Mouse (Mus musculus): ENCODE data around the gene Atg7.
"Not testable (repeated sequence)": the region's sequence is repeated elsewhere in the genome, so short reads cannot be mapped to it uniquely, and the experiment has no call there.

Atg7 gene

GRCm38 (mm10) chr6:114878841-114879520 is 236.1 kb downstream of the Atg7 start:
- no peak for DNase-seq (ENCODE audit: low spot score in 2 of 2)

GRCm38 (mm10) chr6:114880798-114881197 is 237.9 kb downstream of the Atg7 start:
- DNase-seq (ENCODE audit: low spot score in 2 of 2): no peak

- DNase-seq (ENCODE audit: low spot score in 2 of 2): no peak
Measured at GRCm38 (mm10) chr6:114882212-114882611, 239.3 kb downstream of the Atg7 start.

GRCm38 (mm10) chr6:114882675-114883074 is 239.8 kb downstream of the Atg7 start:
- DNase-seq (ENCODE audit: low spot score in 2 of 2): no peak

- peak in 1 of 2 experiments; percentile 60 for DNase-seq (ENCODE audit: low spot score in 2 of 2)
Measured at GRCm38 (mm10) chr6:114883261-114883740, 240.4 kb downstream of the Atg7 start.

- DNase-seq (ENCODE audit: low spot score in 2 of 2): no peak
Measured at GRCm38 (mm10) chr6:114885129-114885528, 242.2 kb downstream of the Atg7 start.

GRCm38 (mm10) chr6:114886012-114886411 is 243.1 kb downstream of the Atg7 start:
- DNase-seq (ENCODE audit: low spot score in 2 of 2): no peak

- no peak for DNase-seq (ENCODE audit: low spot score in 2 of 2)
Measured at GRCm38 (mm10) chr6:114886504-114887361, 243.8 kb downstream of the Atg7 start.

GRCm38 (mm10) chr6:114888922-114889321 is 246.0 kb downstream of the Atg7 start:
- peak in 1 of 2 experiments; percentile 72 for DNase-seq (ENCODE audit: low spot score in 2 of 2)

GRCm38 (mm10) chr6:114889971-114890370 is 247.1 kb downstream of the Atg7 start:
- DNase-seq (ENCODE audit: low spot score in 2 of 2): not testable (repeated sequence)

GRCm38 (mm10) chr6:114890411-114891115 is 247.7 kb downstream of the Atg7 start:
- peak in 1 of 2 experiments; percentile 88 for DNase-seq (ENCODE audit: low spot score in 2 of 2)

GRCm38 (mm10) chr6:114891272-114891671 is 248.4 kb downstream of the Atg7 start:
- no peak for DNase-seq (ENCODE audit: low spot score in 2 of 2)

- no peak for DNase-seq (ENCODE audit: low spot score in 2 of 2)
Measured at GRCm38 (mm10) chr6:114891771-114892170, 248.9 kb downstream of the Atg7 start.

- DNase-seq (ENCODE audit: low spot score in 2 of 2): peak in 1 of 2 experiments; percentile 60
Measured at GRCm38 (mm10) chr6:114892363-114892762, 249.5 kb downstream of the Atg7 start.

GRCm38 (mm10) chr6:114893427-114894209 is 250.7 kb downstream of the Atg7 start:
- DNase-seq (ENCODE audit: low spot score in 2 of 2): peak in 1 of 2 experiments; percentile 80

GRCm38 (mm10) chr6:114894548-114895106 is 251.7 kb downstream of the Atg7 start:
- DNase-seq (ENCODE audit: low spot score in 2 of 2): no peak

- no peak for DNase-seq (ENCODE audit: low spot score in 2 of 2)
Measured at GRCm38 (mm10) chr6:114895191-114895590, 252.3 kb downstream of the Atg7 start.

- DNase-seq (ENCODE audit: low spot score in 2 of 2): no peak
Measured at GRCm38 (mm10) chr6:114896281-114896680, 253.4 kb downstream of the Atg7 start.

GRCm38 (mm10) chr6:114898949-114899348 is 256.1 kb downstream of the Atg7 start:
- DNase-seq (ENCODE audit: low spot score in 2 of 2): no peak

- no peak for DNase-seq (ENCODE audit: low spot score in 2 of 2)
Measured at GRCm38 (mm10) chr6:114899652-114900051, 256.8 kb downstream of the Atg7 start.

GRCm38 (mm10) chr6:114900194-114900593 is 257.3 kb downstream of the Atg7 start:
- no peak for DNase-seq (ENCODE audit: low spot score in 2 of 2)

Data from urinary bladder, postnatal 36 days (tissue).